Mouse (Mus musculus) lung, postnatal 14 days (tissue): Measurements from ENCODE around the gene Csrnp2.
"Not testable (repeated sequence)": the region's sequence is repeated elsewhere in the genome, so short reads cannot be mapped to it uniquely, and the experiment has no call there.

Experiments
- DNase-seq: peaks from one replicate; pipeline ENCODE4 v3.0.0; 2021

Csrnp2 gene

DNA sequence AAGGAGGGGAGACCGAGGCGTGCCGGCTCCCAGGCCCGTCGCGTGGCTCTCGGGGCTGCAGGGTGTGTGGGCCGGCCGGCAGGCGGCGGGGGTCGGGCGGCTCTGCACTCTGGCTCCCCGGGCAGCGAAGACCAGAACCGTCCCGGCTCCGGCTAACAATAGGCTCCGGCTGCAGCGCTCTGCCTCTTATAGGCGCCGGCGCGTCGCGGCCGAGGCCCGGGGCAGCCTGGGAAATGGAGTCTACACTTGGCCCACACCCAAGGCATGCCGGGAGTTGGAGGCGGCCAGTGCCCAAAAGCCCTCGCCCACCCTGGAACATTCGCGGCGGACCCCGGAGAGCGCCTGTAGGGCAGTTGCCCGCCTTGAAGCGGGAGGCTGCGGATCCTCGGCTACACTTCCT is at the start of gene Csrnp2:
Gene Csrnp2 (minus strand): TSS at position 387 of the 400 bp plus-strand sequence.
- DNase-seq: peak; percentile 93

DNA sequence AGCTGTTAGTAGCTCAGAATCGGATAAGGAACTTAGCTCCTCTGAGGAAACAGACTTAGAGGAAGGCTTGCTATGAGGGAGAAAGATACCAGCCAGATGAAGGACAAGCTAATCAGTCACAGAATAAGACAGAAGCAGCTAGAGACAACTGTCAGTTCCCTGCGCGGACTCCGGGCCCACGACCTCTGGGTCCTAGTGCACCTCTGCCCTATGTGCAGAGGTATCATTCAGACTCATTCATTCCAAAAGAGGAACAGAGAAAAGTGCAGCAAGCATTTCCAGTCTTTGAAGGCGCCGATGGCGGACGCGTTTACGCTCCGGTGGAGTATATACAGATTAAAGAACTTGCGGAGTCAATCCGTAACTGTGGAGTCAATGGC is 48.4 kb upstream of the Csrnp2 start:
- DNase-seq: not testable (repeated sequence)

DNA sequence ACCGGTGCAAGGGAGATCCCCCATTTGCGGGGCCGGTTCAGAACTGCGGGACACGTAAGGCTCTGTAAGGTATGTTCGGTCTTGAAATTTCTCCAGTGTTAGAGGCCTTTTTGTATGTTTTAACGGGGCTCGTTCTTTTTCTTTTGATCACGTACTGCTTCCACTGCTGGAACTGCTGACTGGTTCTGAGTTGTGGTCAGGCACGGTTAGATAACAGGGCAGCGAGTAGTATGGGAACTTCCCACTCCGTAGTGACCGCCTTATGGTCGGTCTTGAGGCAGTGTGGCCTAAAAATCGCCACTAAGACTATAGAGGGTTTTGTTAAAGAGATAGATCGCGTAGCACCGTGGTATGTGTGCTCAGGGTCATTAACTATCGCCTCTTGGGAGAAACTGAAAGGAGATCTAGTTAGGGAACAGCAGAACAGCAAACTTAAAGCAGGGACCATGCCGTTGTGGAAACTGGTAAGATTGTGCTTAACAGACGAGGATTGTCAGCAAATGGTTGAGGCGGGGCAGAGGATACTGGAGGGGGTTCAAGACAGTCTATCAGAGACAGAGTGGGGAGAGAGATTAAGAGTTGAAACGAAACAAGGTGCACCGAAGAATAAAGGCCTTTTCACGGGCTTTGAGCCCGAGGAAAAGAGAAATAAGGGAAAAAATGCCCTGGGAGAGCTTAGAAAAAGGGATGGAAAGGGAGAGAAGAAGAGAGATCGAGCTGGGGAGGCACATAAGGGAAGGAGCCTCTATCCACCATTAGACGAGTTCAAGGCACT is 47.8 kb upstream of the Csrnp2 start:
- not testable (repeated sequence) for DNase-seq

DNA sequence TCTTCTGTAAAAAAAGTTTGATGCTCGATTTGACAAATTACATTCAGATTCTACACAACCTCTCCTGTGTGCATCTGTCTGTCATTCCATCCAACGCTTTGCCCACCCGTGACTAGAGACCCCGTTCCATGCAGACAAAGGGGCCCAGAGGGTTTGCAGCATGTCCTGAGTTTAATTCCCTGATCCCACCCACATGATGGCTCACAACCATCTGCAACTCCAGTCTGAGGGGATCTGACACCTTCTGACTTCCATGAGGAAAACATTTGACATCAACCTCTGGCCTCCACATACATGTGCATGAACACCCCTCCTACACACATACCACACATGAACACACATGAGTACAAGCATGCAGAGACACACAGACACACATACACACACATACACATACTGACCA is 46.1 kb upstream of the Csrnp2 start:
- DNase-seq: no peak

DNA sequence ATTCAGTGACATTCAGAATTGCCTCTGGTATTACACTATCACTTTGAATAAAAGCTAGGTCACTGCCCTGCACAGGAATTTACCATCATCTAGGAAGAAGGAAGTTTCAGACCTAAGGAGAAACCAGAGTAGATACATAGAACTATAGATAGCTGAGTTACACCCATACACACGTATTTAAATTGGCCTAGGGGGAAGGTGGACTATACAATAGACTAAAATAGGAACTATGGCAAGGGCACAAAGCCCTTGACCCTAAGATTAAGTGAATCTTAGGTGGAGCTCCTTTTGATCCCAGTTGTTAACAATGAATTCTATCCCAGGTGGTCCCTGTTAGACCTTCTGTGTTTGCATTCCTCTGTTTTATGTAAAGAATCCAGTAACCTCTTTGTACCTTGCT is 45.7 kb upstream of the Csrnp2 start:
- DNase-seq: not testable (repeated sequence)

DNA sequence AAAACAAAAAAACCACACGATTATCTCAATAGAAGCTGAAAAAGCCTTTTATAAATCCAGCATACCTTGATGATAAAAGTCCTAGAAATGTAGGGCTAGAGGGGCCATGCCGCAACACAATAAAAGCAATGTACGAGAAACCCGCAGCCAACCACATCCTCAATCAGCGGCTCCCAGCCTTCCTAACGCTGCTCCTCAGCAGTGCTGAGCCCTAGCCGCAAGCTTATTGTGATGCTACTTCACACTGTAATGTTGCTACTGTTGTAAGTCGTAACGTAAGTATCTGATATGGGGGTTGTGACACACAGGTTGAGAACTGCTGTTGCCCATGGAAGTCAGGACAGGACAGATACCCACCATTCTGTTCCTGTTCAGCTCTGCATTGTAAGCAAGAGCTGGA is 44.1 kb upstream of the Csrnp2 start:
- no peak for DNase-seq

DNA sequence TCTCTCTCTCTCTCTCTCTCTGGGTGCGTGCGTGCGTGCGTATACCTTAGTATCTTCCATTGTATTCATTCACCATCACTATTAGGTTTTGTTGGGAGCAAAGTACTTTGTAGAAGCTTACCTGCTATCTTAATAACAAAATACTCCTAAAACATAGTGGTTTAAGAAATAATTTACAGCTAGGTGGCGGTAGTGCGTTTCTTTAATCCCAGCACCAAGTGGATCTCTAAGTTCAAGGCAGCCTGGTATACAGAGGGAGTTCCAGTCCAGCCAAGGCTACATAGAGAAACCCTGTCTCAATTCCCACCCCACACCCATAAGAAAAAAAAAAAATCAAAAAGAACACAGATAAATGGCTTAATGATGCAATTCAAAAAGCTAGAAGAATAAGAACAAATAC is 42.6 kb upstream of the Csrnp2 start:
- peak; percentile 50 for DNase-seq

DNA sequence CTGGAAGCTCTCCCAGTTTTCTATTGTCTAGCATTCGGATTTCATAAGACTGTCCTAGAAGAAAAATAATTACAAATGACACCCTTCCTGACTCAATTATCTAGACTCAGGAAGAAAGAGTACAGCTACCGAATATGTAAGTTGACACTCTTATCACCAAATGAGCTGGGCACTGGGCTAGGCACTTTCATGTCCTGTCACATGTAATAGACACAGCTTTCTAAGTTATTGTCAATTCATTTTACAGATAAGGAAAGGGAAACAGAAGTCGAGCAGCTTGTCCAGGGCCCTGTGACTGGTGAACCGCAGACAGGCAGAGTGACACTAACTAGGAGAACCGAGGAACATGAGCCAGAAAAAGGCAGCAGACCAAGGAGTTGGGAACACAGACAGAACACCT is 32.6 kb upstream of the Csrnp2 start:
- no peak for DNase-seq

DNA sequence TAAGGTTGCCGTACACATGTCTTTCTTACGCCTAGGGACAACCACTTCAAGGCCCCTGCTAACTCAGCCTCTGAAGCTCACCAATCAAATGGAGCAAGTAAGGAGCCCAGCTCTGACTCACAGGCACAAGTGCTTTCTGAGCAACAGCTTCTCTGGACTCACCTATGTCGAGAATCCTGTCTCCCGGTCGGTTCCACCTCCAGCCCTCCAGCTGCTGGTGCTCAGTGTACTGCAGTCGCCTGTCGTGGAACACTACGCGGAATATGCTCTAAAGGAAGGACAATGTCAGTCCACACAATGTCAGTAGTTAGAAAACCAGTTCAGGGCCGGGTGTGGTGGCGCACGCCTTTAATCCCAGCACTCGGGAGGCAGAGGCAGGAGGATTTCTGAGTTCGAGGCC is 30.1 kb upstream of the Csrnp2 start:
- no peak for DNase-seq

DNA sequence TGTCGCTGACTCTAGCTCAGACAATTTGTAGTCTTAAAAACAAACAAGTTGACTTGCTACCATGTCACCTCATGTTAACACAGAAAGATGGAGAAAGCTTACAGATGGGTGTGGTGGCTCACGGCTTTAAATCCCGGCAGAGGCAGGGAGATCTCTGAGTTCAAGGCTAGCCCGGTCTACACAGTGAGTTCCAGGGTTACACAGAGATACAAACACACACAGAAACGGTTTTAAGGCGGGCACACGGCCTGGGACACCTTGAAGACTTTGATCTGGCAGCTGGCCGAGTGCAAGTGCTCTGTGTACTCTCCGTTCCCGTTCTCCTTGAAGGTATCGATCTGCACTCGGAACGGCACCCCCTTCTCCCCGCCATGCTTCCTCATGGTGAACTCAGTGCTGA is 25.0 kb upstream of the Csrnp2 start:
- no peak for DNase-seq

DNA sequence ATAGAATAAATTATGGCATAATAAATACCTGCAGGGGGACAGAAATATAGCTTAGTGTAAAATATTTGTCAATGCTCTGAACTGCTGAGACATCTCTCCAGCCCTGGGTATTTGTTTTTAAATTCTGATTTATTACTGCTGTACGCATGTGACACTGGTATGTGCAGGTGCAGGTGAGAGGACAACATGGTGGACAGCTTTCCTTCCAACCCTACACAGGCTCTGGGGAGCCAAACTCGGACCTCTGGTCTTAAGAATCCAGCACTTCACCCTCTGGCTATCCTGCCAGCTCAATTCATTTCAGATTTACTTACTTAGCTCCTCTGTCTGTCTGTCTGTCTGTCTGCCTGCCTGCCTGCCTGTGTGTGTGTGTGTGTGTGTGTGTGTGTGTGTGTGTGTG is 19.8 kb upstream of the Csrnp2 start:
- no peak for DNase-seq

DNA sequence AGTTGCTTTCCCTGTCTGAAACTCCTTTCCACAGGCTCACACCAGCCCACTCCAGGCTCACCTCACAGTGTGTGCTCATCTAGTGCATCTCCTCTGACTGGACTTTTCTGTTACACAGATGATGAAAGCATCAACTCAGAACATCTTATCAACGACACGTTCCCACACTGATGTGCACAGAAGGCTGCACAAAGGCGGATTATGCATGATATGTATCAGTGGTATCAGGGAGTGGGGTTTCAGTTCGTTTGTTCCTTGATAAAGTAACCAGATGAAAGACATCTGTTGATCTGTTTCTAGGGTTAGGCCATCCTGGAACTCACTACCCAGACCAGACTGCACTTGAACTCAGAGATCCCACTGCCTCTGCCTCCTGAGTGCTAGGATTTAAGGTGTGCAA is 18.1 kb upstream of the Csrnp2 start:
- no peak for DNase-seq

DNA sequence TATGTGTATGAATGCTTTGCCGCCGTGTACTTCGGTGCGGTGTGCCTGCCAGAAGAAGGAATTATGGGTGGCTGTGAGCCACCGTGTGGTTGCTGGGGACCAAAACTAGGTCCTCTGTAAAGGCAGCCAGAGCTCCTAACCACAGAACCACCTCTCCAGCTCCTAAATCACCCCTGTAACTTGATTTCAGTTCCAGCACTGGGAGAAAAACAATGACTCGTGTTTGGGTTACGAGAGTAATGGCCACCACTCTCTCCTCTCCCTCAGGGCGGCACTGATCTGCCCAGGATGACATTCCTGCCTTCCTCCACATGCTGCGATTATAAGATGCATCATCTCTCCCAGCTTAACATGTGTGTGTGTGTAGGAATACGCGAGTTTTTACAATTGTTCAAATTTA is 14.8 kb upstream of the Csrnp2 start:
- DNase-seq: no peak

DNA sequence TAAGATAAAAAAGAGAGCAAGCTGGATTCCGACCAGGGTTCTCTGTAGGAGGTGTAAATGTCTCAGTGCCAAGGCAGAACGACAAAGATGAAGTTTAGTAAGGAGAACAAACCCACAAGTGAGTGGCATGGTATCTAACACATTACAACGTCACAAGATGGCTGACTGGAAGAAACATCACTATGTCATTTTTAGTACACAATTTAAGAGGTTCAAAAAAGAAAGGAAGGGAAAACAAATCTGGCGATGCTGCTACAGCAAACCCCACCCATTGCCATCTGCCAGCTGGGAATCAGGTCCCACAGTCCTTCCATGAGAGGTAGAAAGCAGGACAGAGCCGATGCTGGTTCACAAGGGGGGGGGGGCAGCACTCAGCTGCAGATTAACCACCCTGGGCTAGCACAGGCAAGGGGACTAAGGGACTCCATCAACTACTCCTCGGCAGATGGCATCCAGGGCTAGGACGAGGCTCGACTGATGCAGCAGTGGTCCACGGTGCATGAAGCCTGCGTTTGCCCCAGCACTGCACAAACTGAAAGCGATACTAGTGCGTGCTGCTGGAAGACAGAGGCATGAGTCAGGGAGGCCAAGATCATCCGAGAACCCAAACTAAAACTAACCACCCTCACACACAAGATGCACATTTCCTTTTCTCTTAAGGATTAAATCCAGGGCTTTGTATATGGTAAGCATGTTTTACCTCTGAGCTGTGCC is 13.3 kb upstream of the Csrnp2 start:
- no peak for DNase-seq

DNA sequence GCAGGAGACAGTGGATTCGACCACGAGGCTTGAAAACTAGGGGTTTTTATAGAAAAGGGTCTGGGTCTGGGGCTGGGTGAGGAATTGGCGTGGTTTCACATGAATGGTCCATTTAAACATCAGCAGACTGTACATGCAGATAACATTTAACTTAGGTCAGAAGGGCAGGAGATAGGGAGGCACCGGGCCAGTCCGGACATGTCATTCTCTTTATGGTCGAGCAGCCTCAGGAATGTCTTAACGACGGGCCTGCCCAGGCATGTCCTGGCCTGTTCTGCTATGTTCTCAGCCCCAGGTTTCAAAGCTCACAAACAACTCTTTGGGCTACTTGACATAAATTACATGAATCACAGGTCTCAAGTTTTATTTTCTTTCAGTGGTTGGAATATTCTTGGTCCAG is 4.2 kb upstream of the Csrnp2 start:
- not testable (repeated sequence) for DNase-seq

DNA sequence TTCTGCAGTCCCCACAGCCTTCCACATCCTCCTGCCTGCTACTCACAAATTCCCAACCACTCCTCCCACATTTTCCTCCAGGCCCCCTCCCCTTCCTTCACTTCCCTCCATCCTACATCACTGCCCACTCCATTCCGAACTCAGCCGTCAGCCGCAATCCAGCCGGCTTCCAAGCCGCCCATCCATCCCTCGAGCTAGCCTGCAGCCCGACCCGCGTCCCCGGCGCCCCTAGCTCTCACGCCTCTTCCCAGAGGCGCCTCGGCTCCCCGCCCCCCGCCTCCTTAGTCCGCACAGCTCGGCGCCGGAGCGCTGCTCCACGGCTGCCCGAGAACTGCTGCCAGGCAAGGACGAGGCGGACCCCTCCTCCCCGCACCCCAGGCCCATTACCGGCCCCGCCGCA is 641 bp downstream of the Csrnp2 start:
- peak; percentile 34 for DNase-seq

DNA sequence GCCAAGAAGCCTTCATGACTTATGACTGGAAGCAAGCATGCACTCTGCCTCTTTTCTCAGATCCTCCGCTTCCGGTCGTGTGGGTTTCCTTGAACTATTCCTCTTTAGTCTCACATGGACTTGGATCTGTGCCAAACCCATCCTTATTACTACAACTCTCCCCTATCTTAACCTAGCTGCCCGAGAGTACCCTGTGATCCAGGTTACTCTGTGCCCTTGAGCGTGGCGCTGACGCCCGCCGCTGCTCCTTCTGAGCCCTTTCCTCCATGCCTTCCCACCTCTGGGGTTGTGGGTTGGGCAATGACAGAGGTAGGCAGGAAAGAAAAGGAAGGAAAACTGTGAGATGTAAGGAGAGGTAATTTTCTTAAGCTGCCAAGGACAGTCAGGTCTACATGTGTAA is 3.3 kb downstream of the Csrnp2 start:
- DNase-seq: no peak

DNA sequence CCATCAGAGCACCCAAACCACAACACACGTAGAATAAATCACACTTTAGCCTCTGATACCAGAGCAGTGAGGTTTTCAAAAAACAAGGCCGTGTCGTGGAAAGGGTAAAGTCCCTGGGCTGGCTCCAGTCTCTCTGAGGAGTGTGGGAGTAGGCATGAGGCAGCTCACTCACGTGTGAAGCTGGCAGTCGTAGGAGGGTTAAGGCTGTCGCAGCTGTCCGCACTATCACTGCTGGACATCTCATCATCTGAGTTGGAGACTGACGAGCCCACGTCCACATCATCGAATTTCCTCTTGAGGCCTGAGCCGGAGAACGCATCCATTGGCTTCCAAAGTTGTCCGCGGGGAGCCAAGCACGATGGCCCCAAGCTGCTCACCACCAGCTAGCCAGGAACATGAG is 6.0 kb downstream of the Csrnp2 start:
- no peak for DNase-seq

DNA sequence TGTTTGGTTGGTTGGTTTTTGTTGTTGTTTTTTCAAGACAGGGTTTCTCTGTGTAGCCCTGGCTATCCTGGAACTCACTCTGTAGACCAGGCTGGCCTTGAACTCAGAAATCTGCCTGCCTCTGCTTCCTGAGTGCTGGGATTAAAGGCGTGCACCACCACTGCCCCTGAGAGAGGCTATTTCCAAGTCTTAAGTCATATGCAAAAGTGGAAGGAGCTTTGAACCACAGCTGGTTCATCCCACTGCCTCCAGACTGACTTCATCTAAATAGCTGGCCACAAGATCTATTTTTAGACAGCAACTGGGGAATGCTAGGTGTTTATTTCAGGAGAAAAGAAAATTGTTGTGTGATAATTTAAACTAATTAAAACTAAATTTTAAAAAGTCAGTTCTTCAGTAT is 7.0 kb downstream of the Csrnp2 start:
- DNase-seq: not testable (repeated sequence)

DNA sequence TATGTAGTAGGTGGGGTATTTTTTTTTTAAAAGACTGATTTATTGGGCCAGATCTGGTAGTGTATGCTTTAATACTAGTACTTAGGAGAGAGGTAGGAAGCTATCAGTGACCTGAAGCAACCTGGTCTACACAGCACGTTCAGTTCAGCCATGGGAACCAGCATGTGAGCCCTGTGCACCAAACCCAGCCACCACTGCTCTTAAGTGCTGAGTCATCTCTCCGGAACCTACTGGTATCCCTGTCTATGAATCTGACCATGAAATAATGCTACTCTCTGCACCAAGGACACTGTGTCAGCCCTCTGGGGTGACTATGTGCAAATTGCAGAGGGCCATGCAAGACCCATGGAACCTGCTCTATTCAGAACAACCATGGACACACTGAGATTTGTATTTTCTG is 8.2 kb downstream of the Csrnp2 start:
- no peak for DNase-seq

DNA sequence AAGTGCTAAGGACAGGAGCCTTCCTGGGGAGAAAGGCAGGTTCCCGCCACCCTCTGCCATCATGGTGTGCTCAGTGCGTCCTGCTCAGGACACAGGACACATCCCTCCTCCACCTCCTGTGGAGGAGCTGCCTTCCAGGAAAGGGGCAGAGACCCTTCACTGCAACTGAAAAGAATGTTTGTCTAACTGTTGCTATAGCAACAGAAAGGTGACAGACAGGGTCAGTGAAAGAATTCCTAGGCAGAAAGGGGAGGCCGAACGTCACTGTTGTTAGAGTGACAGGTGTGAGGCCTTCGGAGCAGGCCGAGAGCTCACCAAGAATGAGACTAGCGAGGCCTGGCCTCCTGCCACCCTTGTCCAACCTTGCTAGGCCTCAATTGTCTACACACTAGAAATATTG is 8.8 kb downstream of the Csrnp2 start:
- no peak for DNase-seq

DNA sequence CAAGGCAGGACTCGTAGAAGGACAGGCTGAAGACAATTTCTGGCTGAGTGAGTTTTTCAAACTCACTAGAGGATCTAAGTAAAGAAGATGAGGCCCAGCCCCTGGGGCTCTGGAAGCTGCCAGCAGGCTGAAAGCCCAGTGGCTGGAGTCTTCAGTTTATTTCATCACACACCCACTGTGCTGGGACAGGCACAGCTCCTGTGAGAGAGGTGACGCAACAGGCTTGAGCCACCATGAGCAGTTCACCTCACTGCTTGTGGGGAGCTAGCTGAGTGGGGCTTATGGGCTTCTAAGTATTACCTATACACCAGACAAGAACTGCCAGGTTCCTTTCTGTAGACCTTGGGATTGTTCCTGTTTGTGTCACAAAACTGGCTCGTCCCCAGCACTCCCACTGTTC is 9.7 kb downstream of the Csrnp2 start:
- peak; percentile 42 for DNase-seq

DNA sequence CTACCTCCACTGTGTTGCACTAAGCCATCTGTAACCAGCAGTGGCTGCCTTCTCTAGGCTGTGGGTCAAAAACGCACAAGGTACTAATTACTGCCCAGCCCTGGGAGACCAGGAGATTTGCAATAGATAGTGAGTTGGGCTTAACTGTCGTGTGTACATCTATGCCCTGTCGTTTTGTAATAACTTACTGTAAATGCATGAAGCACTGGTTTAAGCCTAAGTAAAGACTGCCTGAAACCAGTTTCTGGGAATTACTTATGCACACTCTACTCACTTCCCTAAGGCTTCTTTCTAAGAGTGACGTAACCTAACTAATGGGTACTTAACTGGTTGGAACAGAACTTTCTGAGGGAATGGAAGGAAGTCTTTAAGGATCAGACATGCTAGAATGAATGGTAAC is 16.4 kb downstream of the Csrnp2 start:
- DNase-seq: no peak

DNA sequence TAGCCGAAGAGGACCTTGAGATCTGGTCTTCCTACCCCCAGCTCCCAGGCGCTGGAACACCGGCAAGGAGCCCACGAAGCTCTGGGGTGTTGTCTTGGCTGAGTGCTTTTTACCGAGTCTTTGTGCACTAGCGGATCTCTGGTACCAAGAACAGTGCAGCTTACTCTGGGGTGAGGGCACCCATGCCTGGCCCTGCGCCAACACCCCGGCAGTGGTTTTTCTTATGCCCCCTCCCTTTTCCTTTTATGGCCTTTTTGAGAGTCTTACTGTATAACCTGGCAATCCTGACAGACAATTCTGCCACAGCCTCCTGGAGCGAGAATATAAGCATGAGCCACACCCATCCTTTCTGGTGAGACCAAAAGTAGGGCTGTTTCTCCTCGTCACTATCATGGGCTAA is 16.9 kb downstream of the Csrnp2 start:
- DNase-seq: no peak
